Mouse (Mus musculus) CD4-positive, CD25-positive, alpha-beta regulatory T cell (primary cell): ENCODE data around the gene Olfr1312. TPM values are rescaled to one million over a fixed set of nuclear protein-coding genes. Genes with fewer than 3 reads are reported as not detected.

ENCODE experiments used
- polyA plus RNA-seq: library from polyadenylated mRNA; unstranded; fragments of 100-300 nt; shearing (Covaris generic); gene quantifications from one replicate; pipeline ENCODE4 v1.2.1, GENCODE M21; 2017

Gene Olfr1312
- not detected for polyA plus RNA-seq

GRCm38 (mm10) chr2:112050138-112050537, at the start of gene Olfr1312:
Gene Olfr1312, minus strand, starts transcription at chr2:112050238.

GRCm38 (mm10) chr2:112096681-112097080, 46.6 kb upstream of the Olfr1312 start, which contains the start of gene Olfr1314:
Gene Olfr1314, minus strand, starts transcription at chr2:112096781.

GRCm38 (mm10) chr2:112077743-112078142, 27.7 kb upstream of the Olfr1312 start, which contains the start of gene Olfr1313:
Gene Olfr1313, minus strand, starts transcription at chr2:112077843.

GRCm38 (mm10) chr2:112024312-112024711, 25.7 kb downstream of the Olfr1312 start, which contains the start of gene Olfr1311:
Gene Olfr1311, minus strand, starts transcription at chr2:112024412.

GRCm38 (mm10) chr2:112012608-112013007, 37.4 kb downstream of the Olfr1312 start, which contains the start of gene Olfr1310:
Gene Olfr1310, minus strand, starts transcription at chr2:112012708.

GRCm38 (mm10) chr2:111990181-111990580, 59.9 kb downstream of the Olfr1312 start, which contains the start of gene Olfr1309:
Gene Olfr1309, minus strand, starts transcription at chr2:111990281.

Other genes starting within 250 kb of the Olfr1312 start
- gene Olfr1303, start 229.9 kb downstream of the Olfr1312 start, polyA plus RNA-seq: not detected
- gene Olfr1305, start 173.1 kb downstream of the Olfr1312 start, polyA plus RNA-seq: not detected
- not detected for gene Olfr1306, start 134.0 kb downstream of the Olfr1312 start, polyA plus RNA-seq
- gene Olfr1307, start 100.8 kb downstream of the Olfr1312 start, polyA plus RNA-seq: 0.04 TPM
- not detected for gene Olfr1308, start 85.3 kb downstream of the Olfr1312 start, polyA plus RNA-seq
- gene Olfr1309, start 60.0 kb downstream of the Olfr1312 start, polyA plus RNA-seq: not detected
- gene Olfr1310, start 37.5 kb downstream of the Olfr1312 start, polyA plus RNA-seq: not detected
- gene Olfr1311, start 25.8 kb downstream of the Olfr1312 start, polyA plus RNA-seq: not detected
- gene Olfr1313, start 27.6 kb upstream of the Olfr1312 start, polyA plus RNA-seq: not detected
- not detected for gene Olfr1314, start 46.5 kb upstream of the Olfr1312 start, polyA plus RNA-seq
- gene Olfr1315-ps1, start 65.2 kb upstream of the Olfr1312 start, polyA plus RNA-seq: not detected
- gene Olfr1316, start 84.7 kb upstream of the Olfr1312 start, polyA plus RNA-seq: not detected
- not detected for gene Olfr1317, start 90.1 kb upstream of the Olfr1312 start, polyA plus RNA-seq
- gene Olfr1318, start 104.0 kb upstream of the Olfr1312 start, polyA plus RNA-seq: not detected
- gene Lpcat4, start 189.2 kb upstream of the Olfr1312 start, polyA plus RNA-seq: 95.5 TPM
- gene Nutm1, start 209.1 kb upstream of the Olfr1312 start, polyA plus RNA-seq: 0.06 TPM
- gene Nop10, start 211.7 kb upstream of the Olfr1312 start, polyA plus RNA-seq: 155 TPM
- 86.8 TPM for gene Slc12a6, start 215.6 kb upstream of the Olfr1312 start, polyA plus RNA-seq
- not detected for gene Gm21985, start 216.1 kb upstream of the Olfr1312 start, polyA plus RNA-seq